Mouse (Mus musculus) A20 (cell line): ENCODE measurements at regions not wholly inside any gene's neighbourhood (a gene's known extent, or its start where the extent isn't known, plus 50 kb on each side); places are given as distances from the start of the nearest gene placed in this dataset.

ENCODE experiments used
- DNase-seq: peaks from one replicate; pipeline ENCODE4 v3.0.0-alpha.2; 2011; ENCODE audit warnings: low read depth, low spot score

GRCm38 (mm10) chr2:33983112-33983748 is 95.5 kb upstream of the Mvb12b start:
- no peak for DNase-seq

- DNase-seq = no peak
These were observed 94.2 kb upstream of the Mvb12b start for GRCm38 (mm10) chr2:33981936-33982335.

- DNase-seq = no peak
These were observed 93.6 kb upstream of the Mvb12b start for GRCm38 (mm10) chr2:33981321-33981720.

- DNase-seq = no peak
These were observed 93.1 kb upstream of the Mvb12b start for GRCm38 (mm10) chr2:33980884-33981283.

GRCm38 (mm10) chr2:33979276-33979675 is 91.5 kb upstream of the Mvb12b start:
- DNase-seq = peak; percentile 34

GRCm38 (mm10) chr2:33978550-33978949 is 90.8 kb upstream of the Mvb12b start:
- peak; percentile 28 for DNase-seq

GRCm38 (mm10) chr2:33977576-33978352 is 90.0 kb upstream of the Mvb12b start:
- DNase-seq = no peak

- no peak for DNase-seq
These were observed 89.4 kb upstream of the Mvb12b start for GRCm38 (mm10) chr2:33977151-33977550.

- DNase-seq = no peak
These were observed 88.4 kb upstream of the Mvb12b start for GRCm38 (mm10) chr2:33976183-33976582.

GRCm38 (mm10) chr2:33975423-33976127 is 87.8 kb upstream of the Mvb12b start:
- DNase-seq = no peak

- no peak for DNase-seq
These were observed 87.1 kb upstream of the Mvb12b start for GRCm38 (mm10) chr2:33974737-33975422.

GRCm38 (mm10) chr2:33974031-33974430 is 86.3 kb upstream of the Mvb12b start:
- DNase-seq = no peak

GRCm38 (mm10) chr2:33973213-33973834 is 85.6 kb upstream of the Mvb12b start:
- peak; percentile 64 for DNase-seq

GRCm38 (mm10) chr2:33966984-33967421 is 79.3 kb upstream of the Mvb12b start:
- DNase-seq = no peak

GRCm38 (mm10) chr2:33966389-33966983 is 78.7 kb upstream of the Mvb12b start:
- no peak for DNase-seq

GRCm38 (mm10) chr2:33964096-33964495 is 76.3 kb upstream of the Mvb12b start:
- no peak for DNase-seq

- no peak for DNase-seq
These were observed 74.8 kb upstream of the Mvb12b start for GRCm38 (mm10) chr2:33962355-33963037.

GRCm38 (mm10) chr2:33961566-33961965 is 73.8 kb upstream of the Mvb12b start:
- no peak for DNase-seq

GRCm38 (mm10) chr2:33957754-33958153 is 70.0 kb upstream of the Mvb12b start:
- peak; percentile 61 for DNase-seq

- no peak for DNase-seq
These were observed 56.6 kb upstream of the Mvb12b start for GRCm38 (mm10) chr2:33944301-33944700.
